Comparison of ENCODE assay signal across 10 mouse cellular contexts in genomic region chr2:158225301-158225700, GRCm38 (mm10). TPM values are rescaled to one million over a fixed set of nuclear protein-coding genes. Genes with fewer than 3 reads are reported as not detected.
A peak's percentile ranks its signal among the peaks of the same experiment; 100 is the strongest.
DNase-seq lines count a peak whose midpoint lies in the region; ATAC-seq and TF ChIP-seq lines count a peak whose summit lies in the region.
"Had no signal": no experiment of that assay in that cellular context is flagged by ENCODE, and none has a peak within 500 bp of the region (broad histone marks: within the 10 kb centered on the region; RNA-seq: fewer than 3 reads in every experiment).

No protein-coding gene starts in this region.

- H3K27ac ChIP-seq in intestine, postnatal 0 days (ENCODE audit: low read depth, low read length), result no peak overlapping the region
- no peak overlapping the region for H3K27ac ChIP-seq in intestine, embryonic 16.5 days (ENCODE audit: low read length)
- no peak overlapping the region for H3K27ac ChIP-seq in lung, postnatal 0 days (ENCODE audit: low read length)

- WGBS in intestine, postnatal 0 days, result 53% methylated on average over 5 of the region's 5 CpGs
- WGBS in intestine, embryonic 16.5 days, result 62% methylated on average over 5 of the region's 5 CpGs
- WGBS in lung, postnatal 0 days, result 61% methylated on average over 5 of the region's 5 CpGs

- intact Hi-C loops in gastrocnemius, postnatal 14 days (cut with DNase I; ENCODE audit: low total_unique reads), result no loop called here

- H3K36me3 ChIP-seq in intestine, postnatal 0 days (ENCODE audit: control insufficient read depth, insufficient read depth), result no peaks in the 10 kb centered on the region
- H3K36me3 ChIP-seq in intestine, embryonic 16.5 days (ENCODE audit: control insufficient read depth, insufficient read depth, low read length), result no peaks in the 10 kb centered on the region
- no peaks in the 10 kb centered on the region for H3K36me3 ChIP-seq in lung, postnatal 0 days (ENCODE audit: insufficient read depth, low read length)

- 0 out of 2 replicates have a peak, but pooled peaks cover 3% of the 10 kb centered on the region for H3K4me1 ChIP-seq in intestine, postnatal 0 days (replicated peaks; ENCODE audit: control insufficient read depth, insufficient read depth, low read length)
- peaks cover 19% of the 10 kb centered on the region for H3K4me1 ChIP-seq in intestine, embryonic 16.5 days (ENCODE audit: control insufficient read depth, insufficient read depth, low read length)
- no peaks in the 10 kb centered on the region for H3K4me1 ChIP-seq in lung, postnatal 0 days (ENCODE audit: insufficient read depth, low read depth, low read length)

- H3K9ac ChIP-seq in intestine, postnatal 0 days (ENCODE audit: low read depth, low read length), result no peak overlapping the region
- H3K9ac ChIP-seq in intestine, embryonic 16.5 days (ENCODE audit: low read depth, low read length), result no peak overlapping the region
- no peak overlapping the region for H3K9ac ChIP-seq in lung, postnatal 0 days (replicated peaks; ENCODE audit: low read depth)

- TF ChIP-seq EP300 in lung, postnatal 0 days (IDR thresholded peaks at IDR 0.05), result no peak

- peak; percentile 59 for TF ChIP-seq CTCF in intestine, postnatal 0 days (IDR thresholded peaks at IDR 0.05; ENCODE audit: low read depth)
- TF ChIP-seq CTCF in lung, postnatal 0 days (IDR thresholded peaks at IDR 0.05), result peak; percentile 60

- H3K9me3 ChIP-seq in intestine, postnatal 0 days (ENCODE audit: control insufficient read depth), result no peaks in the 10 kb centered on the region
- H3K9me3 ChIP-seq in intestine, embryonic 16.5 days (ENCODE audit: control insufficient read depth, low read length), result no peaks in the 10 kb centered on the region
- no peaks in the 10 kb centered on the region for H3K9me3 ChIP-seq in lung, postnatal 0 days (ENCODE audit: low read length)

- no peak for ATAC-seq in intestine, postnatal 0 days
- no peak for ATAC-seq in intestine, embryonic 16.5 days
- ATAC-seq in lung, postnatal 0 days, result no peak
- no peak for ATAC-seq in megakaryocyte-erythroid progenitor cell, adult 5-6 weeks (replicated peaks; ENCODE audit: low FRiP score, low TSS enrichment, poor library complexity, severe bottlenecking)

- no peak overlapping the region for H3K4me3 ChIP-seq in intestine, postnatal 0 days (ENCODE audit: low read depth, low read length)
- H3K4me3 ChIP-seq in intestine, embryonic 16.5 days (ENCODE audit: low read length), result no peak overlapping the region
- H3K4me3 ChIP-seq in lung, postnatal 0 days (ENCODE audit: low read depth, low read length), result no peak overlapping the region

- H3K27me3 ChIP-seq in intestine, postnatal 0 days (replicated peaks; ENCODE audit: control insufficient read depth, insufficient read depth, low read length), result no peaks in the 10 kb centered on the region
- H3K27me3 ChIP-seq in intestine, embryonic 16.5 days (replicated peaks; ENCODE audit: control insufficient read depth, insufficient read depth, low read length), result no peaks in the 10 kb centered on the region; the same call in 1 of the 2 replicates
- no peaks in the 10 kb centered on the region for H3K27me3 ChIP-seq in lung, postnatal 0 days (replicated peaks; ENCODE audit: insufficient read depth, low read length)

- H3K4me2 ChIP-seq in intestine, postnatal 0 days (replicated peaks; ENCODE audit: low read depth), result no peak overlapping the region
- no peak overlapping the region for H3K4me2 ChIP-seq in intestine, embryonic 16.5 days (ENCODE audit: low read depth, low read length)
- H3K4me2 ChIP-seq in lung, postnatal 0 days (replicated peaks; ENCODE audit: low read depth, low read length), result no peak overlapping the region

- peak; percentile 27 for DNase-seq in Muller cell, postnatal 12 days (ENCODE audit: inconsistent ontology term)
- DNase-seq in gastrocnemius, postnatal 14 days, result peak; percentile 68
- peak; percentile 39 for DNase-seq in lung, postnatal 0 days (ENCODE audit: low spot score)
- no peak for DNase-seq in frontal cortex, postnatal 36 days (ENCODE audit: low spot score in 2 of 2)
- DNase-seq in frontal cortex, postnatal 10 days (ENCODE audit: low spot score in 2 of 2), result no peak

RNA-seq across cellular contexts. Expression of gene D630003M21Rik, which starts 3.7 kb away (rescaled TPM):
- 0.76 and 0.82 TPM in 2 replicates for polyA plus RNA-seq in intestine, postnatal 0 days (2015; fragmentation: Nextera tagmentation; extraction: Ambion mirVana)
- polyA plus RNA-seq in intestine, embryonic 16.5 days (2015; fragmentation: Nextera tagmentation; extraction: Ambion mirVana), result 2.8 and 2.9 TPM in 2 replicates
- total RNA-seq in gastrocnemius, postnatal 14 days (2021), result 1 to 10 TPM; 3.3 to 4.2 TPM
- 0.85 and 0.87 TPM in 2 replicates for polyA plus RNA-seq in lung, postnatal 0 days (2015; fragmentation: Nextera tagmentation; extraction: Ambion mirVana)
- total RNA-seq in megakaryocyte-erythroid progenitor cell, adult 5-6 weeks (2014; fragmentation: Nextera tagmentation), result not detected in 2 replicates
- total RNA-seq in megakaryocyte-erythroid progenitor cell, adult 5-6 weeks (2017), result not detected in 2 replicates
- total RNA-seq: neutrophil, adult 5-6 weeks had no signal

RNA-seq across cellular contexts. Expression of gene Bpi, which starts 32.6 kb away (rescaled TPM):
- not detected in 2 replicates for polyA plus RNA-seq in intestine, postnatal 0 days (2015; fragmentation: Nextera tagmentation; extraction: Ambion mirVana)
- not detected in 2 replicates for polyA plus RNA-seq in intestine, embryonic 16.5 days (2015; fragmentation: Nextera tagmentation; extraction: Ambion mirVana)
- total RNA-seq in gastrocnemius, postnatal 14 days (2021), result not detected
- polyA plus RNA-seq in lung, postnatal 0 days (2015; fragmentation: Nextera tagmentation; extraction: Ambion mirVana), result not detected in 2 replicates
- total RNA-seq in megakaryocyte-erythroid progenitor cell, adult 5-6 weeks (2014; fragmentation: Nextera tagmentation), result not detected in 2 replicates
- total RNA-seq in megakaryocyte-erythroid progenitor cell, adult 5-6 weeks (2017), result 0.50 TPM in 1 of 2 replicates, not detected in the other
- total RNA-seq: left cerebral cortex, postnatal 36 days; neutrophil, adult 5-6 weeks had no signal

Comparison
In these comparisons a context has a peak if more than half of its experiments do, and no peak if none do; other contexts are left out.
1. DNase-seq: peak in Muller cell, postnatal 12 days (single experiment), gastrocnemius, postnatal 14 days (single experiment) and lung, postnatal 0 days (single experiment); none in frontal cortex, postnatal 36 days (0 of 2) and frontal cortex, postnatal 10 days (0 of 2).